Mouse (Mus musculus): Measurements from ENCODE around the gene Itga1. TPM values are rescaled to one million over a fixed set of nuclear protein-coding genes. Genes with fewer than 3 reads are reported as not detected.

Itga1 gene
- polyA plus RNA-seq (2015; fragmentation: Nextera tagmentation; extraction: Ambion mirVana) = 32.2 and 32.5 TPM in 2 replicates

- H3K9me3 ChIP-seq (ENCODE audit: low read length) = no peaks in the 10 kb centered on the region
- H3K4me1 ChIP-seq (ENCODE audit: insufficient read depth, low read length) = peaks cover 23% of the 10 kb centered on the region
- H3K9ac ChIP-seq (replicated peaks; ENCODE audit: low read length) = peak within 1 kb of the TSS; percentile 89
- peak within 1 kb of the TSS; percentile 95 for H3K27ac ChIP-seq (ENCODE audit: low read length)
- no peaks in the 10 kb centered on the region for H3K36me3 ChIP-seq (ENCODE audit: insufficient read depth, low read length)
- WGBS = under 1% methylated on average over 39 of the region's 39 CpGs
- peak; percentile 94 for ATAC-seq (ENCODE audit: low FRiP score, low TSS enrichment)
- H3K4me2 ChIP-seq (replicated peaks; ENCODE audit: low read depth, low read length) = peak within 1 kb of the TSS; percentile 70
- H3K27me3 ChIP-seq (ENCODE audit: insufficient read depth, low read length) = no peaks in the 10 kb centered on the region
- H3K4me3 ChIP-seq (ENCODE audit: low read length) = peak within 1 kb of the TSS; percentile 82
Measured at GRCm38 (mm10) chr13:115101355-115102191, at the start of gene Itga1, which contains the start of gene Gm49395. Gene Itga1, minus strand, starts transcription at chr13:115101964. Gene Gm49395, minus strand, starts transcription at chr13:115101921.

GRCm38 (mm10) chr13:115150602-115151001, 48.8 kb upstream of the Itga1 start:
- H3K36me3 ChIP-seq (ENCODE audit: insufficient read depth, low read length) = no peaks in the 10 kb centered on the region
- H3K9me3 ChIP-seq (ENCODE audit: low read length) = no peaks in the 10 kb centered on the region
- no peaks in the 10 kb centered on the region for H3K4me1 ChIP-seq (ENCODE audit: insufficient read depth, low read length)
- no peaks in the 10 kb centered on the region for H3K27me3 ChIP-seq (ENCODE audit: insufficient read depth, low read length)
- no peak overlapping the region for H3K27ac ChIP-seq (ENCODE audit: low read length)
- no peak overlapping the region for H3K4me2 ChIP-seq (replicated peaks; ENCODE audit: low read depth, low read length)
- H3K4me3 ChIP-seq (ENCODE audit: low read length) = no peak overlapping the region
- no peak overlapping the region for H3K9ac ChIP-seq (replicated peaks; ENCODE audit: low read length)
- no peak for ATAC-seq (ENCODE audit: low FRiP score, low TSS enrichment)
- WGBS = 76% methylated on average over 1 of the region's 1 CpGs

GRCm38 (mm10) chr13:115149849-115150248, 48.1 kb upstream of the Itga1 start:
- H3K4me1 ChIP-seq (ENCODE audit: insufficient read depth, low read length) = no peaks in the 10 kb centered on the region
- H3K36me3 ChIP-seq (ENCODE audit: insufficient read depth, low read length) = no peaks in the 10 kb centered on the region
- no peak overlapping the region for H3K27ac ChIP-seq (ENCODE audit: low read length)
- no peaks in the 10 kb centered on the region for H3K9me3 ChIP-seq (ENCODE audit: low read length)
- no peak overlapping the region for H3K4me3 ChIP-seq (ENCODE audit: low read length)
- H3K4me2 ChIP-seq (replicated peaks; ENCODE audit: low read depth, low read length) = no peak overlapping the region
- no peak for ATAC-seq (ENCODE audit: low FRiP score, low TSS enrichment)
- WGBS = 88% methylated on average over 6 of the region's 6 CpGs
- no peaks in the 10 kb centered on the region for H3K27me3 ChIP-seq (ENCODE audit: insufficient read depth, low read length)
- H3K9ac ChIP-seq (replicated peaks; ENCODE audit: low read length) = no peak overlapping the region

GRCm38 (mm10) chr13:115143575-115143974, 41.8 kb upstream of the Itga1 start:
- Histone ChIP-seq H3K9me3 (ENCODE audit: low read length) (no peaks in the 10 kb centered on the region), H3K4me3 (ENCODE audit: low read length) (no peak overlapping the region), H3K4me2 (replicated peaks; ENCODE audit: low read depth, low read length) (no peak overlapping the region), H3K9ac (replicated peaks; ENCODE audit: low read length) (no peak overlapping the region), H3K36me3 (ENCODE audit: insufficient read depth, low read length) (no peaks in the 10 kb centered on the region), H3K27ac (ENCODE audit: low read length) (no peak overlapping the region), H3K27me3 (ENCODE audit: insufficient read depth, low read length) (no peaks in the 10 kb centered on the region), H3K4me1 (ENCODE audit: insufficient read depth, low read length) (no peaks in the 10 kb centered on the region)
- peak; percentile 70; the same call in 1 of the 2 replicates for ATAC-seq (ENCODE audit: low FRiP score, low TSS enrichment)
- WGBS = 72% methylated on average over 2 of the region's 2 CpGs

GRCm38 (mm10) chr13:115142066-115142465, 40.3 kb upstream of the Itga1 start:
- no peak for ATAC-seq (ENCODE audit: low FRiP score, low TSS enrichment)
- Histone ChIP-seq H3K9me3 (ENCODE audit: low read length) (no peaks in the 10 kb centered on the region), H3K27ac (ENCODE audit: low read length) (no peak overlapping the region), H3K36me3 (ENCODE audit: insufficient read depth, low read length) (no peaks in the 10 kb centered on the region), H3K27me3 (ENCODE audit: insufficient read depth, low read length) (no peaks in the 10 kb centered on the region), H3K4me3 (ENCODE audit: low read length) (no peak overlapping the region), H3K4me1 (ENCODE audit: insufficient read depth, low read length) (no peaks in the 10 kb centered on the region), H3K9ac (replicated peaks; ENCODE audit: low read length) (no peak overlapping the region), H3K4me2 (replicated peaks; ENCODE audit: low read depth, low read length) (no peak overlapping the region)
- WGBS = 91% methylated on average over 3 of the region's 3 CpGs

GRCm38 (mm10) chr13:115138513-115138912, 36.7 kb upstream of the Itga1 start:
- Histone ChIP-seq H3K4me2 (replicated peaks; ENCODE audit: low read depth, low read length) (no peak overlapping the region), H3K9me3 (ENCODE audit: low read length) (no peaks in the 10 kb centered on the region), H3K27ac (ENCODE audit: low read length) (no peak overlapping the region), H3K9ac (replicated peaks; ENCODE audit: low read length) (no peak overlapping the region), H3K27me3 (ENCODE audit: insufficient read depth, low read length) (no peaks in the 10 kb centered on the region), H3K4me1 (ENCODE audit: insufficient read depth, low read length) (no peaks in the 10 kb centered on the region), H3K4me3 (ENCODE audit: low read length) (no peak overlapping the region), H3K36me3 (ENCODE audit: insufficient read depth, low read length) (no peaks in the 10 kb centered on the region)
- no peak for ATAC-seq (ENCODE audit: low FRiP score, low TSS enrichment)
- 88% methylated on average over 7 of the region's 7 CpGs for WGBS

- no peak for ATAC-seq (ENCODE audit: low FRiP score, low TSS enrichment)
- 78% methylated on average over 3 of the region's 3 CpGs for WGBS
- no peaks in the 10 kb centered on the region for H3K27me3 ChIP-seq (ENCODE audit: insufficient read depth, low read length)
- H3K27ac ChIP-seq (ENCODE audit: low read length) = no peak overlapping the region
- H3K9ac ChIP-seq (replicated peaks; ENCODE audit: low read length) = no peak overlapping the region
- H3K4me1 ChIP-seq (ENCODE audit: insufficient read depth, low read length) = no peaks in the 10 kb centered on the region
- H3K4me3 ChIP-seq (ENCODE audit: low read length) = no peak overlapping the region
- no peaks in the 10 kb centered on the region for H3K9me3 ChIP-seq (ENCODE audit: low read length)
- H3K4me2 ChIP-seq (replicated peaks; ENCODE audit: low read depth, low read length) = no peak overlapping the region
- H3K36me3 ChIP-seq (ENCODE audit: insufficient read depth, low read length) = no peaks in the 10 kb centered on the region
Measured at GRCm38 (mm10) chr13:115136761-115137160, 35.0 kb upstream of the Itga1 start.

GRCm38 (mm10) chr13:115132435-115132834, 30.7 kb upstream of the Itga1 start:
- Histone ChIP-seq H3K4me1 (ENCODE audit: insufficient read depth, low read length) (no peaks in the 10 kb centered on the region), H3K36me3 (ENCODE audit: insufficient read depth, low read length) (no peaks in the 10 kb centered on the region), H3K9me3 (ENCODE audit: low read length) (no peaks in the 10 kb centered on the region), H3K27ac (ENCODE audit: low read length) (peak overlapping the region; percentile 75; the same call in 1 of the 2 replicates), H3K27me3 (ENCODE audit: insufficient read depth, low read length) (no peaks in the 10 kb centered on the region), H3K9ac (replicated peaks; ENCODE audit: low read length) (no peak overlapping the region), H3K4me3 (ENCODE audit: low read length) (no peak overlapping the region), H3K4me2 (replicated peaks; ENCODE audit: low read depth, low read length) (0 out of 2 replicates have a peak overlapping the region, but pooled peaks have one; percentile 15)
- ATAC-seq (ENCODE audit: low FRiP score, low TSS enrichment) = peak; percentile 91
- 5% methylated on average over 5 of the region's 5 CpGs for whole genome bisulfite sequencing

GRCm38 (mm10) chr13:115131381-115131780, 29.6 kb upstream of the Itga1 start:
- H3K27me3 ChIP-seq (ENCODE audit: insufficient read depth, low read length) = no peaks in the 10 kb centered on the region
- no peaks in the 10 kb centered on the region for H3K4me1 ChIP-seq (ENCODE audit: insufficient read depth, low read length)
- 70% methylated on average over 3 of the region's 3 CpGs for WGBS
- no peak overlapping the region for H3K9ac ChIP-seq (replicated peaks; ENCODE audit: low read length)
- H3K36me3 ChIP-seq (ENCODE audit: insufficient read depth, low read length) = no peaks in the 10 kb centered on the region
- ATAC-seq (ENCODE audit: low FRiP score, low TSS enrichment) = no peak
- H3K4me3 ChIP-seq (ENCODE audit: low read length) = no peak overlapping the region
- no peaks in the 10 kb centered on the region for H3K9me3 ChIP-seq (ENCODE audit: low read length)
- H3K4me2 ChIP-seq (replicated peaks; ENCODE audit: low read depth, low read length) = no peak overlapping the region
- H3K27ac ChIP-seq (ENCODE audit: low read length) = no peak overlapping the region

- H3K4me3 ChIP-seq (ENCODE audit: low read length) = no peak overlapping the region
- H3K9ac ChIP-seq (replicated peaks; ENCODE audit: low read length) = no peak overlapping the region
- no peak for ATAC-seq (ENCODE audit: low FRiP score, low TSS enrichment)
- no peaks in the 10 kb centered on the region for H3K27me3 ChIP-seq (ENCODE audit: insufficient read depth, low read length)
- WGBS = 74% methylated on average over 2 of the region's 2 CpGs
- H3K4me2 ChIP-seq (replicated peaks; ENCODE audit: low read depth, low read length) = no peak overlapping the region
- no peaks in the 10 kb centered on the region for H3K4me1 ChIP-seq (ENCODE audit: insufficient read depth, low read length)
- no peak overlapping the region for H3K27ac ChIP-seq (ENCODE audit: low read length)
- no peaks in the 10 kb centered on the region for H3K36me3 ChIP-seq (ENCODE audit: insufficient read depth, low read length)
- no peaks in the 10 kb centered on the region for H3K9me3 ChIP-seq (ENCODE audit: low read length)
Measured at GRCm38 (mm10) chr13:115130035-115130434, 28.3 kb upstream of the Itga1 start.
